Mouse (Mus musculus): ENCODE results near the gene Tcp1. TPM values are rescaled to one million over a fixed set of nuclear protein-coding genes. Genes with fewer than 3 reads are reported as not detected.
"Not testable (repeated sequence)": the region's sequence is repeated elsewhere in the genome, so short reads cannot be mapped to it uniquely, and the experiment has no call there.

The Tcp1 gene
- polyA plus RNA-seq, 1 experiment from 2014 or later = 440 TPM

GRCm38 (mm10) chr17:12886620-12887019 lies 28.9 kb upstream of the Tcp1 start:
- no peak for ATAC-seq (replicated peaks; ENCODE audit: insufficient number of reproducible peaks, low FRiP score, low TSS enrichment)
- WGBS (ENCODE audit: insufficient replicate concordance) = 31% methylated on average over 6 of the region's 6 CpGs
- Histone ChIP-seq H3K4me2 (no peak overlapping the region), H3K9me3 (replicated peaks; ENCODE audit: control insufficient read depth, low read length) (no peaks in the 10 kb centered on the region), H3K4me3 (ENCODE audit: low read depth, low read length) (no peak overlapping the region), H3K4me1 (ENCODE audit: control insufficient read depth, insufficient read depth, low read length) (peaks cover 5% of the 10 kb centered on the region), H3K27ac (ENCODE audit: low read depth, low read length) (no peak overlapping the region), H3K9ac (ENCODE audit: low read depth, low read length) (no peak overlapping the region), H3K27me3 (ENCODE audit: control insufficient read depth, insufficient read depth, low read length) (no peaks in the 10 kb centered on the region), H3K36me3 (ENCODE audit: control insufficient read depth, insufficient read depth, low read length) (0 out of 2 replicates have a peak, but pooled peaks cover 2% of the 10 kb centered on the region)

- no peak overlapping the region for H3K4me2 ChIP-seq
- H3K36me3 ChIP-seq (ENCODE audit: control insufficient read depth, insufficient read depth, low read length) = 0 out of 2 replicates have a peak, but pooled peaks cover 2% of the 10 kb centered on the region
- H3K27ac ChIP-seq (ENCODE audit: low read depth, low read length) = no peak overlapping the region
- H3K4me1 ChIP-seq (ENCODE audit: control insufficient read depth, insufficient read depth, low read length) = peaks cover 5% of the 10 kb centered on the region
- WGBS (ENCODE audit: insufficient replicate concordance) = 73% methylated on average over 15 of the region's 15 CpGs
- H3K9me3 ChIP-seq (replicated peaks; ENCODE audit: control insufficient read depth, low read length) = no peaks in the 10 kb centered on the region
- H3K4me3 ChIP-seq (ENCODE audit: low read depth, low read length) = no peak overlapping the region
- H3K27me3 ChIP-seq (ENCODE audit: control insufficient read depth, insufficient read depth, low read length) = no peaks in the 10 kb centered on the region
- no peak overlapping the region for H3K9ac ChIP-seq (ENCODE audit: low read depth, low read length)
- no peak for ATAC-seq (replicated peaks; ENCODE audit: insufficient number of reproducible peaks, low FRiP score, low TSS enrichment)
Observed at GRCm38 (mm10) chr17:12887021-12887775, 28.3 kb upstream of the Tcp1 start.

GRCm38 (mm10) chr17:12891054-12891453 lies 24.4 kb upstream of the Tcp1 start:
- H3K27ac ChIP-seq (ENCODE audit: low read depth, low read length) = no peak overlapping the region
- 92% methylated on average over 4 of the region's 4 CpGs for WGBS (ENCODE audit: insufficient replicate concordance)
- H3K4me1 ChIP-seq (ENCODE audit: control insufficient read depth, insufficient read depth, low read length) = peaks cover 5% of the 10 kb centered on the region
- H3K4me2 ChIP-seq = no peak overlapping the region
- no peaks in the 10 kb centered on the region for H3K9me3 ChIP-seq (replicated peaks; ENCODE audit: control insufficient read depth, low read length)
- H3K36me3 ChIP-seq (ENCODE audit: control insufficient read depth, insufficient read depth, low read length) = 0 out of 2 replicates have a peak, but pooled peaks cover 2% of the 10 kb centered on the region
- H3K4me3 ChIP-seq (ENCODE audit: low read depth, low read length) = no peak overlapping the region
- ATAC-seq (replicated peaks; ENCODE audit: insufficient number of reproducible peaks, low FRiP score, low TSS enrichment) = no peak
- no peaks in the 10 kb centered on the region for H3K27me3 ChIP-seq (ENCODE audit: control insufficient read depth, insufficient read depth, low read length)
- no peak overlapping the region for H3K9ac ChIP-seq (ENCODE audit: low read depth, low read length)

GRCm38 (mm10) chr17:12892033-12892432 lies 23.5 kb upstream of the Tcp1 start:
- Histone ChIP-seq H3K36me3 (ENCODE audit: control insufficient read depth, insufficient read depth, low read length) (peaks cover 2% of the 10 kb centered on the region; the same call in 1 of the 2 replicates), H3K27ac (ENCODE audit: low read depth, low read length) (no peak overlapping the region), H3K27me3 (ENCODE audit: control insufficient read depth, insufficient read depth, low read length) (no peaks in the 10 kb centered on the region), H3K4me1 (ENCODE audit: control insufficient read depth, insufficient read depth, low read length) (peaks cover 5% of the 10 kb centered on the region), H3K4me3 (ENCODE audit: low read depth, low read length) (no peak overlapping the region), H3K4me2 (no peak overlapping the region), H3K9me3 (replicated peaks; ENCODE audit: control insufficient read depth, low read length) (no peaks in the 10 kb centered on the region), H3K9ac (ENCODE audit: low read depth, low read length) (no peak overlapping the region)
- ATAC-seq (replicated peaks; ENCODE audit: insufficient number of reproducible peaks, low FRiP score, low TSS enrichment) = no peak
- WGBS (ENCODE audit: insufficient replicate concordance) = 74% methylated on average over 9 of the region's 9 CpGs

- no peak for ATAC-seq (replicated peaks; ENCODE audit: insufficient number of reproducible peaks, low FRiP score, low TSS enrichment)
- H3K27me3 ChIP-seq (ENCODE audit: control insufficient read depth, insufficient read depth, low read length) = no peaks in the 10 kb centered on the region
- H3K4me2 ChIP-seq = no peak overlapping the region
- peaks cover 14% of the 10 kb centered on the region; the same call in 1 of the 2 replicates for H3K36me3 ChIP-seq (ENCODE audit: control insufficient read depth, insufficient read depth, low read length)
- H3K9ac ChIP-seq (ENCODE audit: low read depth, low read length) = no peak overlapping the region
- no peaks in the 10 kb centered on the region for H3K4me1 ChIP-seq (ENCODE audit: control insufficient read depth, insufficient read depth, low read length)
- WGBS (ENCODE audit: insufficient replicate concordance) = 89% methylated on average over 5 of the region's 5 CpGs
- H3K9me3 ChIP-seq (replicated peaks; ENCODE audit: control insufficient read depth, low read length) = no peaks in the 10 kb centered on the region
- no peak overlapping the region for H3K4me3 ChIP-seq (ENCODE audit: low read depth, low read length)
- no peak overlapping the region for H3K27ac ChIP-seq (ENCODE audit: low read depth, low read length)
Observed at GRCm38 (mm10) chr17:12897674-12898073, 17.8 kb upstream of the Tcp1 start.

- H3K27me3 ChIP-seq (ENCODE audit: control insufficient read depth, insufficient read depth, low read length); H3K4me3 ChIP-seq (ENCODE audit: low read depth, low read length); H3K27ac ChIP-seq (ENCODE audit: low read depth, low read length); ATAC-seq (replicated peaks; ENCODE audit: insufficient number of reproducible peaks, low FRiP score, low TSS enrichment); H3K9me3 ChIP-seq (replicated peaks; ENCODE audit: control insufficient read depth, low read length); H3K4me2 ChIP-seq; H3K4me1 ChIP-seq (ENCODE audit: control insufficient read depth, insufficient read depth, low read length); H3K9ac ChIP-seq (ENCODE audit: low read depth, low read length): not testable (repeated sequence)
- H3K36me3 ChIP-seq (ENCODE audit: control insufficient read depth, insufficient read depth, low read length) = peaks cover 17% of the 10 kb centered on the region; the same call in 1 of the 2 replicates
- 46% methylated on average over 2 of the region's 2 CpGs for WGBS (ENCODE audit: insufficient replicate concordance)
Observed at GRCm38 (mm10) chr17:12898607-12899006, 16.9 kb upstream of the Tcp1 start.

- Histone ChIP-seq H3K4me3 (ENCODE audit: low read depth, low read length) (no peak overlapping the region), H3K36me3 (ENCODE audit: control insufficient read depth, insufficient read depth, low read length) (peaks cover 18% of the 10 kb centered on the region; the same call in 1 of the 2 replicates), H3K27me3 (ENCODE audit: control insufficient read depth, insufficient read depth, low read length) (no peaks in the 10 kb centered on the region), H3K9ac (ENCODE audit: low read depth, low read length) (no peak overlapping the region), H3K4me2 (no peak overlapping the region), H3K4me1 (ENCODE audit: control insufficient read depth, insufficient read depth, low read length) (no peaks in the 10 kb centered on the region), H3K27ac (ENCODE audit: low read depth, low read length) (no peak overlapping the region), H3K9me3 (replicated peaks; ENCODE audit: control insufficient read depth, low read length) (no peaks in the 10 kb centered on the region)
- 97% methylated on average over 6 of the region's 6 CpGs for WGBS (ENCODE audit: insufficient replicate concordance)
- ATAC-seq (replicated peaks; ENCODE audit: insufficient number of reproducible peaks, low FRiP score, low TSS enrichment) = no peak
Observed at GRCm38 (mm10) chr17:12902291-12902690, 13.2 kb upstream of the Tcp1 start.

- H3K36me3 ChIP-seq (ENCODE audit: control insufficient read depth, insufficient read depth, low read length) = peaks cover 18% of the 10 kb centered on the region; the same call in 1 of the 2 replicates
Observed at GRCm38 (mm10) chr17:12903372-12904333, 11.8 kb upstream of the Tcp1 start.

More at GRCm38 (mm10) chr17:12903372-12904333, 11.8 kb upstream of the Tcp1 start:
- Histone ChIP-seq H3K4me3 (ENCODE audit: low read depth, low read length) (no peak overlapping the region), H3K9me3 (replicated peaks; ENCODE audit: control insufficient read depth, low read length) (no peaks in the 10 kb centered on the region), H3K27me3 (ENCODE audit: control insufficient read depth, insufficient read depth, low read length) (no peaks in the 10 kb centered on the region), H3K4me2 (no peak overlapping the region), H3K27ac (ENCODE audit: low read depth, low read length) (no peak overlapping the region), H3K9ac (ENCODE audit: low read depth, low read length) (no peak overlapping the region), H3K4me1 (ENCODE audit: control insufficient read depth, insufficient read depth, low read length) (no peaks in the 10 kb centered on the region)
- no peak for ATAC-seq (replicated peaks; ENCODE audit: insufficient number of reproducible peaks, low FRiP score, low TSS enrichment)
- 69% methylated on average over 11 of the region's 12 CpGs for WGBS (ENCODE audit: insufficient replicate concordance)

All from heart, embryonic 11.5 days (tissue).